Mouse (Mus musculus) naive thymus-derived CD4-positive, alpha-beta T cell, adult 2 months (primary cell): ENCODE results near the gene Snurf.

Experiments
- DNase-seq: peaks from one replicate; pipeline ENCODE4 v3.0.0-alpha.2; 2011; ENCODE audit warnings: low read depth

The Snurf gene

DNA sequence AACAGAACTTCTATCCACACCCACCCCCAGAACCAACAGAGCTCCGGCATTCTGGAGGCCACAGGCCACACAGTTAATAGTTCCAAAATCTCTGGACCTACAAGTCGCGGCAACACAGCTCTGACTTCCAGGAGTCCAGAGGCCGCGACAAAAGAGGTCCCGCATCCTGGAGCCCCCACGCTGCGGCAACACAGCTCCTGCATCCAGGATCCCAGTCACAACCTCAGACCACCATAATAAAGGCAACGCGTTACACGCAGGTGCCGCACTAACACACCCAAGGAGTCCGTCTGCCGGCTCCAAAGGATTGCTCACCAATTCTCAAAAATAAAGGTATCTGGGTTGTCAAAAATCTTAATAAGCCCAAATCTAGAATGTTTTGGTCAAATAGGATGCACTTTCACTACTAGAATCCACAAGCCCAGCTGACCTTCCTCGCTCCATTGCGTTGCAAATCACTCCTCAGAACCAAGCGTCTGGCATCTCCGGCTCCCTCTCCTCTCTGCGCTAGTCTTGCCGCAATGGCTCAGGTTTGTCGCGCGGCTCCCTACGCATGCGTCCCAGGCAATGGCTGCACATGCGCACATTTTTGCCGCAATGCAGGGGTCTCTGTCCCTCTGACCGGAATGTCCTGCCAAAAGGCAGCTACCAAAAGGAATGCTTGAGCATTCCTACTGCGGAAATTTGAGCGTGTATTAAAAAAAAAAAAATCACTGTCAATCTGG lies at the start of gene Snurf, which contains the start of gene Gm38393:
TSS of gene Snurf (minus strand) at position 444 of the 725 bp plus-strand sequence.
TSS of gene Gm38393 (minus strand) at position 459 of the 725 bp plus-strand sequence.
- no peak for DNase-seq

DNA sequence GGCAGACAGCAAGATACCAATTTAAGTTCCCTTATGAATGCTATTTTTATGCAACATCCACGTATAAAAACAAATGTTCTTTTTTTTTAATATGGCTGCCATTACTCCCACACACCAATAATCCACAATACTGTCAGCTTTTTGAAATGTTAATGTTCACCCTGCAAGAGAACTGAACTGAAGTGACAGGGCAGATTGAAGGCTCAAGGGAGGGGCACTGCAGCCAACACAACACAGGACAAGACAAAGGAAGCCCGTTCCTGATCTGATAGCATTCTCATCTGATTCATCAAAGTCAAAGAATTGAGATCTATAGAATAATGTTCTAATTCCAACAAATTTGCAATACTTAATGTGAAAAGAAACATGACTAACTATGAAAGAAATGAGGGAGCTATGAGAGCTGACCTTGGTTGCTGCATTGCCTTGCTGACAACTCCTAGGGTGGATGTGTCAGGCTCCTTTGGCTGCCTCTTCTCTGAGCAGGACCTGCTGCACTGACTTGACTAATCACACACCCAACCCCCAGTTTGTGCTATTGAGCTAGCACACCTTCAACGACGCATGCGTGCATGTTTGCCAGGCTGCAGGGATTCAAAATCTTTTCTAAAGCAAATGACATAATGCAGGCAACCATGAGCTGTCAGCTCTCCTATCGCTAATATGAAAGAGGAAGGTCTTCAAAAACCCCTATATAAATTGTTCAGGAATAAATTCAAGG lies 42.8 kb upstream of the Snurf start:
- DNase-seq, result no peak

DNA sequence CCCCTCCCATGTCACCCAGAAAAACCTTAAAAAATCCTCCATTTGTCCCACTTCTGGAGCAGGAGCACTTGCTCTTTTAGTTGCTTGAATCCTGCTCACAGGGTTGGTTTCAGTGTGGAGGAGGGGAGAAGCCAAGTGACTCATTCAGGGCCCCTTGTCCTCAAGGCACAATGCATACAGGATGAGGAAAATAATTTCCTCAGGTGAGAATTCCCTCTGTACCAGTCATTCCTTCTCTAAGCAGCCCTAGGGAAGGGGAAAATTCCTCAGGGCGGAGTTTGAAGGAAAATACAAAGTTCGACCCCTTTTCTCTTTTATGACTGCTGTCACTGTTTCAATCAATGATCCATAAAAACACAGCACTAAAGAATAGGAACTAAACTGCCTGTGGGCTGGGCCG lies 8.3 kb upstream of the Snurf start:
- no peak for DNase-seq

DNA sequence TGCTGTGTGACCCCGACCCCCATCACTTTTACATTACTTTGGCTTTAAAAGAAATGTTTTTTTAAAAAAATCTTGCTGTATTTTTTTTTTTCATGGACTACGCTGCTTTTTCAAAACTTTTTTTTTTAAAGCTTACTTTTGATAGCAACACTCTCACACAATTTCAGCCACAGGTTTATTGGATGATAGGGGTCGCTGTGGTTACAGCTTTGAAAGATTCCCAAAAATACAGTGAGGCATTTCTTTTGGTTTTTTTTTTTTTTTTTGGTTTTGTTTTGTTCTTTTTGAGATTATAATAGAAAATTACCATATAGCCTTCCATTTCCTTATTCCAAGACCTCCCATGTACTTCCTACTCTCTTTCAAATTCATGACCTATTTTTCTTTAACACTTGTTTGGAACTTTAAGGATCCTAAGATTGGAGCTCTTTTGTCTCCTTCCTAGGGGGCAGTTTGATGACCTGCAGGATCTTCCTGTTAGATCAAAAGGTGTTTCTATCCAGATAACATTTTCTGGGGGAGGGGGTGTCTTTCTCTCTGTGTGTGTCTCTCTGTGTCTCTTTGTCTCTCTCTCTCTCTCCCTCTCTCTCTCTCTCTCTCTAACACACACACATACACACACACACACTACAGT lies 3.0 kb upstream of the Snurf start:
- no peak for DNase-seq

DNA sequence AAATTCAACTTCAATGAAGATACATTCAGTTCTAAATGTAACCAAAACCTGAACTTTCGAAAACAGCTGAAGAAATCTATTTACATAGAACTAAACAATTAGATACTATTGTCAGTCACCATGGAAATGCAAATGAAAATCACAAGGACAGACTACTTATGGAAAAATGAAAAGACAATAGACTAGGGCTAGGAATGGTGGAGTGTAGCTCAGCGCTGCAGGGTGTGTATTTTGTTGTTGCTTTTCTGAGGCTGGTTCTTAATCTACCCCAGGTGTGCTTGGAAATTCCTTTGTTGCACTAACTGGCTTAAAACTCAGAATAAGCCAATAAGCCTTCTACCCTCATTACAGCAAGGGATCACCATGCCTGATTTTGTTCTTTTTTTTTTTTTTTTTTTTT lies 1.4 kb upstream of the Snurf start:
- DNase-seq, result no peak

DNA sequence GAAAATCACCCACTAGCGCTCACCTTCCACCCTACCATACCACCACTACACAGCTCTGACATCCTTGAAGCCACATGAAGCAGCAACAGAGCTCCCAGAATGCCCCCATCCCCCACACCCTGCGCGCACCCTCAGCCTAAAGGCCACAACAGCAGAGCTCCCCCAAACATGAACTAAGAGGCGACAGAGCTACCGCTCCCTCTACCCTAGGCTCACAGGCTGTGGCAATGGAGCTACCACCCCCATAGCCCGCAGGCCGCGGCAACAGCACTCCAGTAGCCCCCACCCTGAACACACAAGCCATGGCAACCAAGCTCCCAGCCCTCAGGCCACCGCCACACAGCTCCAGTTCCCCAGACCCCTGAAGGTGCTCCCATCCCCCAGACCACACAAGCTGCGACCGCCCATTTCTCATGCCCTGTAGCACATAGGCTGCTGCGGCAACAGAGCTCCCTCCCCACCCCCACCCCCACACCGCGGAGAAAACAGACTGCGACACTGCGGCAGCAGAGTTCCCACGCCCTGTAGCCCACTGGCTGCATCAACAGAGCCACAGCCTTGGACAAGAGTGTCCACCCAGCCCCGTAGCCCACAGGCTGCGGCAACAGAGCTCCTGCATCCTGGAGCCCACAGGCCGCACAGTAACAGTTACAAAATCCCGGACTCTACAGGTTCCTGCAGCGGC lies 786 bp downstream of the Snurf start:
- no peak for DNase-seq

DNA sequence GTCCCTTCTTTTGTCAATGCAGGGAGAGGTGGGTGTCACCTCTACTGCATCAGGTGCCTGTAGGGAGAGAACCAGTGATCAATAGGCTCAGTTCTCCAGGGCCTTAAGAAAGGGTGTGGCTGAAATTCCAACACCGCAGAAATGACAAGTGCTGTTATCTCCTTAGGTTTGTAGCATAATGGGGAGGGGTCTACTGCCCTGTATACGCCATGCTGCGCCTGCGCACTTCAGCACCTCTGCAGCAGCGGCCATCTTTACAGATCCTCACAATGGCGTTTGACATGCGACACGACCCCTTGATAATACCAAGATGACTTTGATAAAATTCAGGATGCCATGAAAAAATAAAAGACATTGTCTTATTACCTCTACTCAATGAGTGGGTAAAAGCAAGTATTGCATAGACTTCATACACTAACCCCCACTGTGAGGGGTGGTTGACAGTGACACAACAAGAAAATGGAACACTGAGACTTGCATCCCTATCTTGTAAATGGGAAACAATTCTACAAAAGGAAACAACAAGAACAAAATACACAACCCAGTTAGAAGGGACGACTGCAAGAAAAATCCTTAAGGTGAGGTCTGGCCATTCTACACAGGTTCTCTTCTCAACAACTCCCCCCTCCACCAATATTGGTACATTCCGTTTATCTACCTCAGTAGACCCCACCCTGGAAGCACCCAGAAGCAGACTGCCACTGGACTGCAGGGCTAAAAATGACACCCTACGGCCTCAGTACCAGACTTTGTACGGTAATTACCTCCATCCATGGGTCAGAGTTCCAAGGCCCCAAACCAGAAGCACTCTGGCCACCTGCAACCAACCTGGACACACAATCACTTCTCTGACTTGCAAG lies 1.6 kb downstream of the Snurf start:
- DNase-seq, result no peak

DNA sequence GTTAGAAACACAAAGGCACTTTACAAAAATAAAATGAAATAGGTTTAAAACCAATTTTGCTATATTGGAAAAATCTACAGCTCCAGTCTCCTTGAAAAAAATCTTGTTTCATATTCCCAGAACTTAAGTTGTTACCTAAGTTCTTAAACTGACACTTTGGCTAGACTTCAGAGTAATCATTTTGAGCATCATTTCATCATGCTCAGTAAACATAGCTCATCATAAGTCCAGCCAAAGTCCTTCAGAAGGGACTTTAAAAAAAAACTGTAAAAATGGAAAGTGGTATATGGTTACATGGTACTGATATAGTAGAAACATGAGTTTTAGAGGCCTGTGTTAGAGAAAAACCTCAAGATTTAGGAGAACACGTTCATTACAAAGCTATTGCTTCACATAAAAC lies 26.2 kb downstream of the Snurf start:
- DNase-seq, result no peak
